Mouse (Mus musculus): Measurements from ENCODE around the gene Spag8.

- TF ChIP-seq POLR2A (IDR thresholded peaks at IDR 0.05; ENCODE audit: borderline replicate concordance, extremely low read depth, insufficient read depth, insufficient read length, poor library complexity, severe bottlenecking), result no peak
- TF ChIP-seq CTCF (IDR thresholded peaks at IDR 0.05; ENCODE audit: borderline replicate concordance, extremely low read depth, insufficient read depth, insufficient read length), result no peak
Observed at GRCm38 (mm10) chr4:43693806-43694241, 40.4 kb upstream of the Spag8 start.

Data from brain, embryonic 14.5 days (tissue).